8 mouse cellular contexts compared by ENCODE assay signal in the genomic region with DNA sequence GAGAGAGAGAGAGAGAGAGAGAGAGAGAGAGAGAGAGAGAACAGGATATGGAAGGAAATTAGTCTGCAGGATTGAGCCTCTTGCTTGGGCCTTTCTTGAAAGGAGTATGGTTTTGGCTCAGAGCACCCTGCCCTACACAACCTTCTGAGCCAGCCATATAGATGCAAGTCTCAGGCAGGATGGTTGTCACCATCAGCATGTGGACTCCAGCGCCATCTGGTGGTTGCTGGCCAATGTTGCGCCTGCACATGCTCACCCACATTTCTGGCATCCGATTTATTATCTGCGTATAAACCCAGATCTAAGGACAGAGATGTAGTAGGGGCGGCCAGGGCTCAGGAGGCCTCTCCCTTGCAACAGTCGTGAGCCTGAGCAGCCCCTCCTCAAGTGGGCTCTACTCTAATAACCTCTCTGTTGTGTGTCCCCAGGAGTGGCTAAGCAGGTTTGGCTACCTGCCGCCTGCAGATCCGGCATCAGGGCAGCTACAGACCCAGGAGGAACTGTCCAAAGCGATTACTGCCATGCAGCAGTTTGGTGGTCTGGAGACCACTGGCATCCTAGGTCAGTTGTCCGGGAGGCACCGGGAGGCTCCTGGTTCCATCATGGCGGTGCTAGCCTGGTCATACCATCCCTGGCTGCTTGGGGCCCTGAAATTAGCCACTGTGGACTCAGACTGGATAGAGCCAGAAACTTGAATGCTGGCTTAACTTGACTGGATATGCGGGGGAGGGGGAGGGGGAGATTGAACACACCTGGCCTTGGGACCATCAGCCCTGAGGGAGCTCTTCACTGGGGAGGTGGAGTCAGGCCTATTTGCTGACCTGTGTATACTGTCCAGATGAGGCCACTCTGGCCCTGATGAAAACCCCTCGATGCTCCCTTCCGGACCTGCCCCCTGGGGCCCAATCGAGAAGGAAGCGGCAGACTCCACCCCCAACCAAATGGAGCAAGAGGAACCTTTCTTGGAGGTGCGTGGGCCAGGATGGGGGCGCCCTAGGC. TPM values are rescaled to one million over a fixed set of nuclear protein-coding genes. Genes with fewer than 3 reads are reported as not detected.
A peak's percentile ranks its signal among the peaks of the same experiment; 100 is the strongest.
DNase-seq lines count a peak whose midpoint lies in the region; ATAC-seq lines count a peak whose summit lies in the region.

No protein-coding gene starts in this region.

- H3K4me1 ChIP-seq in liver, embryonic 13.5 days (replicated peaks): peaks cover 11% of the 10 kb centered on the region
- peaks cover 5% of the 10 kb centered on the region for H3K4me1 ChIP-seq in neural tube, embryonic 14.5 days (ENCODE audit: control insufficient read depth, insufficient read depth, low read length)

- H3K9ac ChIP-seq in liver, embryonic 13.5 days: no peak overlapping the region
- H3K9ac ChIP-seq in neural tube, embryonic 14.5 days (replicated peaks; ENCODE audit: low read depth, low read length): 0 out of 2 replicates have a peak overlapping the region, but pooled peaks have one; percentile 1

- DNase-seq in 3T3-L1 (ENCODE audit: low read depth, low spot score): peak; percentile 89
- DNase-seq in adrenal gland, adult 2 months: peak; percentile 82
- peak; percentile 86 for DNase-seq in embryo, embryonic 11 days
- DNase-seq in heart, adult 8-10 months (ENCODE audit: low spot score): peak; percentile 78
- DNase-seq in kidney, postnatal 14 days: peak; percentile 82
- peak; percentile 57 for DNase-seq in liver, embryonic 13.5 days
- peak; percentile 57 for DNase-seq in telencephalon, adult 2 months (ENCODE audit: low read depth, low spot score)

- 0 out of 2 replicates have a peak, but pooled peaks cover 9% of the 10 kb centered on the region for H3K27me3 ChIP-seq in liver, embryonic 13.5 days
- no peaks in the 10 kb centered on the region for H3K27me3 ChIP-seq in neural tube, embryonic 14.5 days (ENCODE audit: control insufficient read depth, insufficient read depth, low read length)

- no peak overlapping the region for H3K27ac ChIP-seq in liver, embryonic 13.5 days
- no peak overlapping the region for H3K27ac ChIP-seq in neural tube, embryonic 14.5 days (ENCODE audit: low read depth, low read length)

- no peak overlapping the region for H3K4me3 ChIP-seq in liver, embryonic 13.5 days (replicated peaks)
- no peak overlapping the region for H3K4me3 ChIP-seq in neural tube, embryonic 14.5 days (ENCODE audit: low read depth, low read length)

- WGBS in liver, embryonic 13.5 days (ENCODE audit: insufficient replicate concordance): 35% methylated on average over 19 of the region's 19 CpGs
- WGBS in neural tube, embryonic 14.5 days: 45% methylated on average over 19 of the region's 19 CpGs

- no peak overlapping the region for H3K4me2 ChIP-seq in liver, embryonic 13.5 days
- no peak overlapping the region for H3K4me2 ChIP-seq in neural tube, embryonic 14.5 days (ENCODE audit: low read depth, low read length)

- H3K36me3 ChIP-seq in liver, embryonic 13.5 days: no peaks in the 10 kb centered on the region
- 0 out of 2 replicates have a peak, but pooled peaks cover 3% of the 10 kb centered on the region for H3K36me3 ChIP-seq in neural tube, embryonic 14.5 days (ENCODE audit: control insufficient read depth, insufficient read depth, low read length)

- H3K9me3 ChIP-seq in liver, embryonic 13.5 days (replicated peaks): no peaks in the 10 kb centered on the region
- H3K9me3 ChIP-seq in neural tube, embryonic 14.5 days (ENCODE audit: control insufficient read depth, low read length): no peaks in the 10 kb centered on the region

- no peak for ATAC-seq in liver, embryonic 13.5 days (ENCODE audit: low read depth)
- peak; percentile 71; the same call in 1 of the 2 replicates for ATAC-seq in neural tube, embryonic 14.5 days (ENCODE audit: low read depth)

RNA-seq across cellular contexts. Expression of gene Mmp17, which starts 10.4 kb away (rescaled TPM):
- total RNA-seq in adrenal gland, adult 2 months (2021): 1 to 10 TPM in 1 of 2 experiments, under 1 TPM in 1; 0.81 to 1.1 TPM
- polyA plus RNA-seq in adrenal gland, adult 2 months (2012; rRNA removed): 2.4 and 2.7 TPM in 2 replicates
- total RNA-seq in heart, adult 8-10 months (2022): under 1 TPM; 0.53 to 0.91 (median 0.77) TPM
- 0.25 and 0.30 TPM in 2 replicates for polyA plus RNA-seq in liver, embryonic 13.5 days (2015; fragmentation: Nextera tagmentation; extraction: Ambion mirVana)
- polyA plus RNA-seq in neural tube, embryonic 14.5 days (2014; fragmentation: Nextera tagmentation; extraction: Ambion mirVana): 7.5 and 7.7 TPM in 2 replicates
